Mouse (Mus musculus) MEL (cell line): ENCODE data around the gene Sik1. TPM values are rescaled to one million over a fixed set of nuclear protein-coding genes. Genes with fewer than 3 reads are reported as not detected.

Source experiments
- DNase-seq: peaks from one replicate; pipeline ENCODE4 v3.0.0; 2011; ENCODE audit warnings: low read depth, low spot score
- H3K27ac ChIP-seq: 2 replicates; pipeline ENCODE4 v1.5.1; 2012; ENCODE audit warnings: low read depth, mild to moderate bottlenecking, control low read depth, low read length, moderate library complexity; ENCODE audit not compliant: control insufficient read depth
- H3K27me3 ChIP-seq, 2 experiments: fragments of 150-350 bp in 1 of 2; sonication (generic) in 1 of 2; 2 replicates each; pipeline ENCODE4 v1.6.1; 2012; ENCODE audit warnings: low read length in 2 of 2, mild to moderate bottlenecking in 2 of 2, improper control_type of control experiment in 1 of 2, moderate library complexity in 1 of 2; ENCODE audit not compliant: insufficient read depth in 2 of 2, control insufficient read depth in 1 of 2
- H3K36me3 ChIP-seq, 2 experiments: 2 replicates each; pipeline ENCODE4 v1.6.1; 2012 to 2014; ENCODE audit warnings: low read length in 2 of 2, improper control_type of control experiment in 1 of 2, inconsistent platforms in 1 of 2, mild to moderate bottlenecking in 1 of 2; ENCODE audit not compliant: insufficient read depth in 2 of 2, control insufficient read depth in 1 of 2
- H3K4me1 ChIP-seq, 2 experiments: fragments of 150-350 bp in 1 of 2; sonication (generic) in 1 of 2; 2 replicates each; pipeline ENCODE4 v1.6.1; 2012; ENCODE audit warnings: low read length in 2 of 2, improper control_type of control experiment in 1 of 2, mild to moderate bottlenecking in 1 of 2; ENCODE audit not compliant: insufficient read depth in 2 of 2, control insufficient read depth in 1 of 2
- H3K4me3 ChIP-seq, 2 experiments: fragments of 150-350 bp in 1 of 2; sonication (generic) in 1 of 2; 2 replicates each; pipeline ENCODE4 v1.5.1; 2012; ENCODE audit warnings: low read depth in 2 of 2, low read length in 2 of 2, mild to moderate bottlenecking in 2 of 2, moderate library complexity in 2 of 2, control low read depth in 1 of 2, improper control_type of control experiment in 1 of 2; ENCODE audit not compliant: control insufficient read depth in 1 of 2, insufficient read depth in 1 of 2
- H3K79me2 ChIP-seq: 2 replicates; pipeline ENCODE4 v1.6.1; 2012; ENCODE audit warnings: mild to moderate bottlenecking, low read length, moderate library complexity; ENCODE audit not compliant: control insufficient read depth, poor library complexity, insufficient read depth
- H3K9ac ChIP-seq: 2 replicates; pipeline ENCODE4 v1.6.1; 2012; ENCODE audit warnings: low read depth, mild to moderate bottlenecking, control low read depth, low read length, moderate library complexity; ENCODE audit not compliant: control insufficient read depth, poor library complexity, severe bottlenecking
- H3K9me3 ChIP-seq: fragments of 150-350 bp; sonication (generic); replicated peaks from 2 replicates; pipeline ENCODE4 v1.6.1; 2012; ENCODE audit warnings: mild to moderate bottlenecking, low read length, improper control_type of control experiment, moderate library complexity; ENCODE audit not compliant: insufficient read depth
- BHLHE40 ChIP-seq: IDR thresholded peaks from 2 replicates; pipeline ENCODE4 v1.6.1; 2012; ENCODE audit warnings: low read depth, mild to moderate bottlenecking, inconsistent platforms, low read length, improper control_type of control experiment, borderline replicate concordance
- CHD2 ChIP-seq: IDR thresholded peaks from 2 replicates; pipeline ENCODE4 v1.6.1; 2011; ENCODE audit warnings: low read length, improper control_type of control experiment
- ELF1 ChIP-seq: IDR thresholded peaks from 2 replicates; pipeline ENCODE4 v1.6.1; 2014; ENCODE audit warnings: low read depth, mild to moderate bottlenecking, inconsistent platforms, low read length, improper control_type of control experiment, moderate library complexity
- EP300 ChIP-seq, 2 experiments: IDR thresholded peaks; 2 replicates each; pipeline ENCODE4 v1.6.1; 2011; ENCODE audit warnings: improper control_type of control experiment in 2 of 2, low read length in 2 of 2, low read depth in 1 of 2, mild to moderate bottlenecking in 1 of 2
- ETS1 ChIP-seq: IDR thresholded peaks from 2 replicates; pipeline ENCODE4 v1.6.1; 2012; ENCODE audit warnings: low read depth, mild to moderate bottlenecking, inconsistent platforms, low read length, improper control_type of control experiment, moderate library complexity
- KAT2A ChIP-seq: conservative IDR thresholded peaks from 2 replicates; pipeline ENCODE4 v1.6.1; 2012; ENCODE audit warnings: low read depth, low read length, improper control_type of control experiment, inconsistent platforms
- MAX ChIP-seq: IDR thresholded peaks from 2 replicates; pipeline ENCODE4 v1.6.1; 2011; ENCODE audit warnings: low read length, improper control_type of control experiment
- MAZ ChIP-seq: IDR thresholded peaks from 2 replicates; pipeline ENCODE4 v1.6.1; 2012; ENCODE audit warnings: low read depth, mild to moderate bottlenecking, inconsistent platforms, low read length, improper control_type of control experiment
- MEF2A ChIP-seq: IDR thresholded peaks from 2 replicates; pipeline ENCODE4 v1.6.1; 2014; ENCODE audit warnings: low read depth, mild to moderate bottlenecking, inconsistent platforms, low read length, improper control_type of control experiment; ENCODE audit not compliant: poor library complexity, insufficient replicate concordance, severe bottlenecking; ENCODE audit errors: extremely low read depth
- MXI1 ChIP-seq: IDR thresholded peaks from 2 replicates; pipeline ENCODE4 v1.6.1; 2011; ENCODE audit warnings: mild to moderate bottlenecking, low read depth, low read length, improper control_type of control experiment
- MYB ChIP-seq: IDR thresholded peaks from 2 replicates; pipeline ENCODE4 v1.6.1; 2011; ENCODE audit warnings: mild to moderate bottlenecking, low read depth, low read length, improper control_type of control experiment
- MYC ChIP-seq: IDR thresholded peaks from 2 replicates; pipeline ENCODE4 v1.6.1; 2011; ENCODE audit warnings: low read depth, mild to moderate bottlenecking, low read length, improper control_type of control experiment, moderate library complexity
- NELFE ChIP-seq: IDR thresholded peaks from 2 replicates; pipeline ENCODE4 v1.6.1; 2011; ENCODE audit warnings: low read depth, low read length, improper control_type of control experiment
- NRF1 ChIP-seq: IDR thresholded peaks from 2 replicates; pipeline ENCODE4 v1.6.1; 2014; ENCODE audit warnings: low read depth, mild to moderate bottlenecking, inconsistent platforms, low read length, improper control_type of control experiment, moderate library complexity; ENCODE audit not compliant: poor library complexity, insufficient read depth, severe bottlenecking
- RCOR1 ChIP-seq: IDR thresholded peaks from 2 replicates; pipeline ENCODE4 v1.6.1; 2012; ENCODE audit warnings: low read depth, mild to moderate bottlenecking, inconsistent platforms, low read length, improper control_type of control experiment
- SIN3A ChIP-seq: IDR thresholded peaks from 2 replicates; pipeline ENCODE4 v1.6.1; 2012; ENCODE audit warnings: low read length, improper control_type of control experiment, inconsistent platforms
- SMC3 ChIP-seq: IDR thresholded peaks from 2 replicates; pipeline ENCODE4 v1.6.1; 2011; ENCODE audit warnings: low read depth, low read length, improper control_type of control experiment
- TAL1 ChIP-seq: IDR thresholded peaks from 2 replicates; pipeline ENCODE4 v1.6.1; 2012; ENCODE audit warnings: mild to moderate bottlenecking, inconsistent platforms, low read length, moderate library complexity, mixed read lengths
- TBP ChIP-seq: IDR thresholded peaks from 2 replicates; pipeline ENCODE4 v1.8.0; 2011; ENCODE audit warnings: low read depth, low read length, improper control_type of control experiment
- TCF12 ChIP-seq: IDR thresholded peaks from 2 replicates; pipeline ENCODE4 v1.6.1; 2014; ENCODE audit warnings: low read depth, mild to moderate bottlenecking, inconsistent platforms, low read length, improper control_type of control experiment, moderate library complexity
- UBTF ChIP-seq: IDR thresholded peaks from 2 replicates; pipeline ENCODE4 v1.6.1; 2012; ENCODE audit warnings: low read depth, mild to moderate bottlenecking, inconsistent platforms, low read length, improper control_type of control experiment, moderate library complexity, borderline replicate concordance; ENCODE audit not compliant: insufficient read depth
- USF1 ChIP-seq: IDR thresholded peaks from 2 replicates; pipeline ENCODE4 v1.6.1; 2014; ENCODE audit warnings: low read depth, mild to moderate bottlenecking, inconsistent platforms, low read length, improper control_type of control experiment, moderate library complexity
- ZKSCAN1 ChIP-seq: IDR thresholded peaks from 2 replicates; pipeline ENCODE4 v1.6.1; 2012; ENCODE audit warnings: low read depth, mild to moderate bottlenecking, inconsistent platforms, low read length, improper control_type of control experiment, moderate library complexity
- ZNF384 ChIP-seq: IDR thresholded peaks from 2 replicates; pipeline ENCODE4 v1.6.1; 2012; ENCODE audit warnings: low read depth, mild to moderate bottlenecking, inconsistent platforms, low read length, improper control_type of control experiment
- polyA plus RNA-seq, 2 experiments: library from polyadenylated mRNA; stranded (reverse) in 1 of 2; unstranded in 1 of 2; fragments of >175 nt in 1 of 2; fragments of >200 nt in 1 of 2; gene quantifications; 2 replicates each; pipeline versions ENCODE4 v1.2.1 to v1.2.4; 2012; ENCODE audit warnings: low replicate concordance in 2 of 2, low read depth in 1 of 2; ENCODE audit not compliant: insufficient read length in 2 of 2, insufficient read depth in 1 of 2, missing spikeins in 1 of 2
- total RNA-seq: library from RNA; depleted of rRNA; stranded (reverse); fragments of 300-350 nt; gene quantifications from 2 replicates; pipeline ENCODE4 v1.2.3, GENCODE M21; 2012

Gene Sik1
- total and polyA plus RNA-seq, 3 experiments, result 5.5 to 10.4 TPM; not detected in 1

GRCm38 (mm10) chr17:31874691-31875090 lies 19.1 kb upstream of the Sik1 start:
- H3K9ac ChIP-seq, result no peak overlapping the region

GRCm38 (mm10) chr17:31873973-31874372 lies 18.4 kb upstream of the Sik1 start:
- TF ChIP-seq TAL1 (no peak), EP300 (IDR thresholded peaks at IDR 0.05; ENCODE audit: low read depth in 1 of 2, low read length in 2 of 2) (no peak), ELF1 (no peak), NELFE (no peak), MEF2A (no peak), MAZ (no peak), TCF12 (no peak), NRF1 (no peak), ZNF384 (no peak), CHD2 (no peak), TBP (no peak)
- Histone ChIP-seq H3K27ac (no peak overlapping the region), H3K27me3 (no peaks in the 10 kb centered on the region; a peak in 2 of 4 replicates), H3K4me3 (no peak overlapping the region), H3K36me3 (no peaks in the 10 kb centered on the region; a peak in 1 of 4 replicates), H3K9me3 (no peaks in the 10 kb centered on the region), H3K9ac (no peak overlapping the region), H3K79me2 (no peaks in the 10 kb centered on the region), H3K4me1 (peaks cover 0 to 5% of the 10 kb centered on the region in 2 experiments; a peak in 1 of 4 replicates)
- no peak for DNase-seq

More at GRCm38 (mm10) chr17:31874691-31875090, 19.1 kb upstream of the Sik1 start:
- no peak overlapping the region for H3K4me3 ChIP-seq
- peaks cover 0 to 5% of the 10 kb centered on the region in 2 experiments; a peak in 1 of 4 replicates for H3K4me1 ChIP-seq
- no peaks in the 10 kb centered on the region; a peak in 2 of 4 replicates for H3K27me3 ChIP-seq
- DNase-seq, result no peak
- H3K9me3 ChIP-seq, result no peaks in the 10 kb centered on the region
- TF ChIP-seq USF1 (no peak), KAT2A (no peak)
- no peaks in the 10 kb centered on the region for H3K79me2 ChIP-seq
- H3K36me3 ChIP-seq, result no peaks in the 10 kb centered on the region; a peak in 1 of 4 replicates
- H3K27ac ChIP-seq, result no peak overlapping the region

- no peak overlapping the region for H3K9ac ChIP-seq
- no peak for TF ChIP-seq BHLHE40
- TF ChIP-seq UBTF, result no peak
- no peak for TF ChIP-seq SIN3A
- no peak for TF ChIP-seq MXI1
- TF ChIP-seq MYC, result no peak
- no peak for TF ChIP-seq ETS1
- no peak for TF ChIP-seq SMC3
- no peak for TF ChIP-seq RCOR1
- TF ChIP-seq MAX, result no peak
- TF ChIP-seq MYB, result no peak
- TF ChIP-seq TAL1, result no peak
- TF ChIP-seq ZKSCAN1, result no peak
- no peak for TF ChIP-seq ELF1
- TF ChIP-seq, all 39 proteins: peak for 0
- Histone ChIP-seq H3K79me2 (no peaks in the 10 kb centered on the region), H3K27ac (no peak overlapping the region), H3K36me3 (no peaks in the 10 kb centered on the region; a peak in 1 of 4 replicates), H3K27me3 (no peaks in the 10 kb centered on the region; a peak in 2 of 4 replicates), H3K4me1 (peaks cover 0 to 5% of the 10 kb centered on the region in 2 experiments; a peak in 1 of 4 replicates), H3K9me3 (no peaks in the 10 kb centered on the region), H3K4me3 (no peak overlapping the region)
- no peak for DNase-seq
Measured at GRCm38 (mm10) chr17:31873185-31873870, 17.7 kb upstream of the Sik1 start.
